Mouse (Mus musculus) retina, embryonic 14.5 days (tissue): Measurements from ENCODE around the gene Grm4.
A peak's percentile ranks its signal among the peaks of the same experiment; 100 is the strongest.

Experiments used
- DNase-seq: peaks from one replicate; pipeline ENCODE4 v3.0.0-alpha.2; 2015; ENCODE audit warnings: low spot score

Gene Grm4

GRCm38 (mm10) chr17:27551393-27551940 is 30.3 kb upstream of the Grm4 start:
- DNase-seq = no peak

GRCm38 (mm10) chr17:27549234-27549633 is 28.0 kb upstream of the Grm4 start:
- peak; percentile 75 for DNase-seq

GRCm38 (mm10) chr17:27547253-27547868 is 26.2 kb upstream of the Grm4 start:
- DNase-seq = no peak

- DNase-seq = no peak
These were observed 25.4 kb upstream of the Grm4 start for GRCm38 (mm10) chr17:27546574-27547085.

- no peak for DNase-seq
These were observed 24.8 kb upstream of the Grm4 start for GRCm38 (mm10) chr17:27545991-27546390.

GRCm38 (mm10) chr17:27544551-27544950 is 23.3 kb upstream of the Grm4 start:
- DNase-seq = no peak

GRCm38 (mm10) chr17:27541984-27542383 is 20.8 kb upstream of the Grm4 start:
- no peak for DNase-seq

GRCm38 (mm10) chr17:27541261-27541660 is 20.1 kb upstream of the Grm4 start:
- no peak for DNase-seq

GRCm38 (mm10) chr17:27534718-27535117 is 13.5 kb upstream of the Grm4 start:
- DNase-seq = peak; percentile 96

- DNase-seq = no peak
These were observed 12.2 kb upstream of the Grm4 start for GRCm38 (mm10) chr17:27533354-27533753.

- no peak for DNase-seq
These were observed 10.9 kb upstream of the Grm4 start for GRCm38 (mm10) chr17:27532095-27532494.

GRCm38 (mm10) chr17:27528767-27529166 is 7.6 kb upstream of the Grm4 start:
- DNase-seq = no peak

GRCm38 (mm10) chr17:27528030-27528429 is 6.8 kb upstream of the Grm4 start:
- peak; percentile 57 for DNase-seq

GRCm38 (mm10) chr17:27527188-27527587 is 6.0 kb upstream of the Grm4 start:
- DNase-seq = no peak

- DNase-seq = no peak
These were observed 1.9 kb upstream of the Grm4 start for GRCm38 (mm10) chr17:27523121-27523520.

GRCm38 (mm10) chr17:27520557-27520956 is 646 bp downstream of the Grm4 start:
- DNase-seq = peak; percentile 83

GRCm38 (mm10) chr17:27518700-27519595 is 2.3 kb downstream of the Grm4 start:
- DNase-seq = no peak

- DNase-seq = no peak
These were observed 2.9 kb downstream of the Grm4 start for GRCm38 (mm10) chr17:27518296-27518695.

GRCm38 (mm10) chr17:27513916-27514762 is 7.1 kb downstream of the Grm4 start:
- peak; percentile 52 for DNase-seq

- DNase-seq = no peak
These were observed 7.8 kb downstream of the Grm4 start for GRCm38 (mm10) chr17:27513279-27513915.

GRCm38 (mm10) chr17:27512619-27513161 is 8.5 kb downstream of the Grm4 start:
- DNase-seq = no peak
